Mouse (Mus musculus): Measurements from ENCODE around the gene Mllt3. TPM values are rescaled to one million over a fixed set of nuclear protein-coding genes. Genes with fewer than 3 reads are reported as not detected.

The Mllt3 gene
- polyA plus RNA-seq, 1 experiment: 4.1 TPM

- Histone ChIP-seq H3K27me3 (ENCODE audit: control insufficient read depth, insufficient read depth, low read length) (no peaks in the 10 kb centered on the region), H3K4me1 (ENCODE audit: control insufficient read depth, insufficient read depth, insufficient read length) (peaks cover 2% of the 10 kb centered on the region), H3K27ac (ENCODE audit: insufficient read depth, low read length) (no peak overlapping the region), H3K36me3 (ENCODE audit: control insufficient read depth, insufficient read depth, low read length) (no peaks in the 10 kb centered on the region), H3K4me3 (ENCODE audit: extremely low read depth, insufficient read depth, insufficient read length) (no peak overlapping the region)
- WGBS: 78% methylated on average over 8 of the region's 8 CpGs
- no peak for TF ChIP-seq CTCF (IDR thresholded peaks at IDR 0.05; ENCODE audit: extremely low read depth, insufficient read depth, insufficient read length, insufficient replicate concordance)
- no peak for TF ChIP-seq POLR2A (IDR thresholded peaks at IDR 0.05; ENCODE audit: low read depth, low read length)
- DNase-seq (ENCODE audit: low read depth in 1 of 2, low spot score in 2 of 2): no peak
Observed at GRCm38 (mm10) chr4:87942921-87943403, 90.2 kb downstream of the Mllt3 start.

DNA sequence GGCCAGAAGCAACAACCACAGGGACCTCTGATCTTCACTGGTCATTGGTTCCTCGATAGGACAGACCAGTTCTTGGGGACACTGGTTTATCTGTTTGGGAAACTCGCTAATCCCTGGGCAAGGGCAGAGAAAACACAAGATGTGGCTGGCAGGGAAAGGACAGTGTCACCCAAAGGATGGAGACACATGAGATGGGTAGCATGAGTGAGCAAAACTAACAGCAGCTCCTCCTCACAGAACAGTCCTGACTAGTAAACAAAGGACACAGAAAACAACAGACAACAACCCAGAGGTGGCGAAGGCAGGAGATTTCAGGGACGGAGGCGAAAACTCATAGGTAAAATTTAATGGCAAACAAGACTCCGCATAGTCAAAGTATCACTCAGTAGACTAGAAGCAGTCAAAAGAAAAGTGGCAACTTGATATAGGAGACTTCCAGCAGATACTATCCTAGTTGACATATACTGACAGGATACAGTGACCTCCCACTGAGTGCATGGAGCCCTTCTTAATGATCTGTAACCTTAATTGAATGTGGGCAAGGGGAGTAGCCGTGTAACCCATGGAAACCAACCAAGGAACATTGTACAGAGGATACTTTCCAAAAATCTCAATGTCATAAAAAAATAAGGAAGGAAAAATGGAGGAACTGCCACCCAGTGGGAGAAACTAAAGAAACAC lies 93.5 kb downstream of the Mllt3 start:
- no peak for DNase-seq (ENCODE audit: low read depth in 1 of 2, low spot score in 2 of 2)
- H3K36me3 ChIP-seq (ENCODE audit: control insufficient read depth, insufficient read depth, low read length): no peaks in the 10 kb centered on the region

DNA sequence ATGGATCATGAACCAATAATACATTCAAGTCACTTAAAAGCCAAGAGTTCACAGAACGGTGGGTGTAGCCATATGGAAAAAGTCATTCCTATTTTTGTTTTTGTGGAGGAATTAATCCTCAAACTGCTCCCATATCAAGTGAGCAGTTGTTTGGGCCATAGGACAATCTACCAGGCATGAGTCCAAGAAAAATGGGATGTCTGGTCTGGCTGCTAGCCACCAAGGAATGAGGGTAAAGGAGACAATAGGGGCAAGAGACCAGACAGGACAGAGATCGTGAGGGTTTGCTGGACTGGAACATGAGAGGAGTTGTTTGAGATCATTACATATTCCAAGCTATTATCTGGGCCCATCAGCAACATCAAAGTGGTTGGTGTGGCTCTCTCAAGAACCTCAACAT lies 96.8 kb downstream of the Mllt3 start:
- TF ChIP-seq CTCF (IDR thresholded peaks at IDR 0.05; ENCODE audit: extremely low read depth, insufficient read depth, insufficient read length, insufficient replicate concordance) (no peak), POLR2A (IDR thresholded peaks at IDR 0.05; ENCODE audit: low read depth, low read length) (no peak)
- WGBS: 87% methylated on average over 2 of the region's 2 CpGs
- no peaks in the 10 kb centered on the region for H3K36me3 ChIP-seq (ENCODE audit: control insufficient read depth, insufficient read depth, low read length)
- H3K4me1 ChIP-seq (ENCODE audit: control insufficient read depth, insufficient read depth, insufficient read length): no peaks in the 10 kb centered on the region; the same call in 1 of the 2 replicates
- H3K4me3 ChIP-seq (ENCODE audit: extremely low read depth, insufficient read depth, insufficient read length): no peak overlapping the region
- H3K27ac ChIP-seq (ENCODE audit: insufficient read depth, low read length): no peak overlapping the region
- no peak for DNase-seq (ENCODE audit: low read depth in 1 of 2, low spot score in 2 of 2)
- no peaks in the 10 kb centered on the region for H3K27me3 ChIP-seq (ENCODE audit: control insufficient read depth, insufficient read depth, low read length)

More for the DNA sequence above, 93.5 kb downstream of the Mllt3 start:
- Histone ChIP-seq H3K27ac (ENCODE audit: insufficient read depth, low read length) (no peak overlapping the region), H3K4me1 (ENCODE audit: control insufficient read depth, insufficient read depth, insufficient read length) (peaks cover 2% of the 10 kb centered on the region), H3K4me3 (ENCODE audit: extremely low read depth, insufficient read depth, insufficient read length) (no peak overlapping the region), H3K27me3 (ENCODE audit: control insufficient read depth, insufficient read depth, low read length) (no peaks in the 10 kb centered on the region)
- 92% methylated on average over 7 of the region's 7 CpGs for WGBS
- no peak for TF ChIP-seq POLR2A (IDR thresholded peaks at IDR 0.05; ENCODE audit: low read depth, low read length)
- TF ChIP-seq CTCF (IDR thresholded peaks at IDR 0.05; ENCODE audit: extremely low read depth, insufficient read depth, insufficient read length, insufficient replicate concordance): no peak

DNA sequence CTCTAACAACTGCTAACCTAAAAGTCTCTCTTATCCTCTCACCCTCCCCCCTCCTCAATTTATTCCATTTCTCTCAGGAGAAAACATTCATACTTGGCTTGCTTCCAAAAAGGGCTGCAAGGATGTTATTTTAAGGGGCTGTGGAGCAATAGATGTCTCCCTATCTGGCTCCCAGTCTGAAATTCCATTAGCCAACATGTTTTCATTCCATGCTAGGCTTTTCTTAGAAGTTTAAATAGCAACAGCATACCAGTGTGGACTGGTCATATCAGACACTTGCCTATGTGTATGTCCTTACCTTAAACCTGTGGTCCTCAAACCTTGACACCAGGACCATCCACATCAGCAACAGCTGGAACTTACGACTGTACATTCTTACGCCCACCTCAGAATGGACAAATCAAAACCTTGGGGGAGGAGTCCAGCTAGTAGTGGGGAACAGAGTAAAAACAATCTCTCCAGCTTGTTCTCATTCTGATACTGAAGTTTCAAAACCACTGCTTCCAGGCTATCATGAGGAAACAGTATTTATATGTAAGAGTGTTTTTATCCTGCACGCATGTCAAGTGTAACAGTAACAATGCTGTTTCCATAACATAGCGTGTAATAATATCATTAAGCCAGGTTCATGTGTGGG lies 99.3 kb downstream of the Mllt3 start:
- H3K27ac ChIP-seq (ENCODE audit: insufficient read depth, low read length): no peak overlapping the region
- 78% methylated on average over 4 of the region's 4 CpGs for WGBS
- TF ChIP-seq POLR2A (IDR thresholded peaks at IDR 0.05; ENCODE audit: low read depth, low read length) (no peak), CTCF (IDR thresholded peaks at IDR 0.05; ENCODE audit: extremely low read depth, insufficient read depth, insufficient read length, insufficient replicate concordance) (no peak)
- H3K27me3 ChIP-seq (ENCODE audit: control insufficient read depth, insufficient read depth, low read length): no peaks in the 10 kb centered on the region
- H3K4me3 ChIP-seq (ENCODE audit: extremely low read depth, insufficient read depth, insufficient read length): no peak overlapping the region
- DNase-seq (ENCODE audit: low read depth in 1 of 2, low spot score in 2 of 2): no peak
- H3K4me1 ChIP-seq (ENCODE audit: control insufficient read depth, insufficient read depth, insufficient read length): no peaks in the 10 kb centered on the region; the same call in 1 of the 2 replicates
- H3K36me3 ChIP-seq (ENCODE audit: control insufficient read depth, insufficient read depth, low read length): no peaks in the 10 kb centered on the region

GRCm38 (mm10) chr4:87930356-87931245 lies 102.6 kb downstream of the Mllt3 start:
- no peak overlapping the region for H3K4me3 ChIP-seq (ENCODE audit: extremely low read depth, insufficient read depth, insufficient read length)
- no peaks in the 10 kb centered on the region for H3K36me3 ChIP-seq (ENCODE audit: control insufficient read depth, insufficient read depth, low read length)
- H3K27me3 ChIP-seq (ENCODE audit: control insufficient read depth, insufficient read depth, low read length): no peaks in the 10 kb centered on the region
- TF ChIP-seq CTCF (IDR thresholded peaks at IDR 0.05; ENCODE audit: extremely low read depth, insufficient read depth, insufficient read length, insufficient replicate concordance): no peak
- no peak for TF ChIP-seq POLR2A (IDR thresholded peaks at IDR 0.05; ENCODE audit: low read depth, low read length)
- H3K4me1 ChIP-seq (ENCODE audit: control insufficient read depth, insufficient read depth, insufficient read length): no peaks in the 10 kb centered on the region; the same call in 1 of the 2 replicates
- H3K27ac ChIP-seq (ENCODE audit: insufficient read depth, low read length): no peak overlapping the region
- DNase-seq (ENCODE audit: low read depth in 1 of 2, low spot score in 2 of 2): no peak
- WGBS: 83% methylated on average over 8 of the region's 8 CpGs

GRCm38 (mm10) chr4:87928603-87929199 lies 104.5 kb downstream of the Mllt3 start:
- WGBS: 88% methylated on average over 3 of the region's 3 CpGs
- H3K36me3 ChIP-seq (ENCODE audit: control insufficient read depth, insufficient read depth, low read length): no peaks in the 10 kb centered on the region
- DNase-seq (ENCODE audit: low read depth in 1 of 2, low spot score in 2 of 2): no peak

More at GRCm38 (mm10) chr4:87928603-87929199, 104.5 kb downstream of the Mllt3 start:
- Histone ChIP-seq H3K4me3 (ENCODE audit: extremely low read depth, insufficient read depth, insufficient read length) (no peak overlapping the region), H3K4me1 (ENCODE audit: control insufficient read depth, insufficient read depth, insufficient read length) (no peaks in the 10 kb centered on the region; the same call in none of the 2 replicates), H3K27ac (ENCODE audit: insufficient read depth, low read length) (no peak overlapping the region), H3K27me3 (ENCODE audit: control insufficient read depth, insufficient read depth, low read length) (no peaks in the 10 kb centered on the region)
- TF ChIP-seq POLR2A (IDR thresholded peaks at IDR 0.05; ENCODE audit: low read depth, low read length): no peak
- TF ChIP-seq CTCF (IDR thresholded peaks at IDR 0.05; ENCODE audit: extremely low read depth, insufficient read depth, insufficient read length, insufficient replicate concordance): no peak
